Mouse (Mus musculus): ENCODE results near the gene Zfp91. TPM values are rescaled to one million over a fixed set of nuclear protein-coding genes. Genes with fewer than 3 reads are reported as not detected.

The Zfp91 gene
- polyA plus RNA-seq, 1 experiment from 2014 or later, result 13.3 TPM

GRCm38 (mm10) chr19:12765308-12765707, 30.6 kb downstream of the Zfp91 start, which contains the start of gene Cntf:
Cntf (minus strand) TSS chr19:12765632.
- WGBS, result 54% methylated on average over 7 of the region's 7 CpGs
- H3K4me3 ChIP-seq (replicated peaks; ENCODE audit: low read length), result no peak within 1 kb of the TSS

GRCm38 (mm10) chr19:12762212-12763130, 33.5 kb downstream of the Zfp91 start:
- no peak overlapping the region for H3K4me2 ChIP-seq (ENCODE audit: low read length)
- no peaks in the 10 kb centered on the region for H3K9me3 ChIP-seq (ENCODE audit: control insufficient read depth, low read length)
- H3K4me3 ChIP-seq (replicated peaks; ENCODE audit: low read length), result no peak overlapping the region
- H3K36me3 ChIP-seq (ENCODE audit: control insufficient read depth, insufficient read depth), result peaks cover 15% of the 10 kb centered on the region
- no peak overlapping the region for H3K27ac ChIP-seq (ENCODE audit: low read length)
- WGBS, result 69% methylated on average over 2 of the region's 2 CpGs
- H3K9ac ChIP-seq (replicated peaks; ENCODE audit: low read depth, low read length), result no peak overlapping the region
- no peaks in the 10 kb centered on the region for H3K27me3 ChIP-seq (replicated peaks; ENCODE audit: control insufficient read depth, insufficient read depth, low read length)
- ATAC-seq, result no peak
- H3K4me1 ChIP-seq (replicated peaks; ENCODE audit: control insufficient read depth, insufficient read depth, low read length), result 0 out of 2 replicates have a peak, but pooled peaks cover 6% of the 10 kb centered on the region

More at GRCm38 (mm10) chr19:12765308-12765707, 30.6 kb downstream of the Zfp91 start, which contains the start of gene Cntf:
- Histone ChIP-seq H3K27me3 (replicated peaks; ENCODE audit: control insufficient read depth, insufficient read depth, low read length) (no peaks in the 10 kb centered on the region), H3K4me2 (ENCODE audit: low read length) (no peak within 1 kb of the TSS), H3K9ac (replicated peaks; ENCODE audit: low read depth, low read length) (no peak within 1 kb of the TSS), H3K27ac (ENCODE audit: low read length) (no peak within 1 kb of the TSS), H3K4me1 (replicated peaks; ENCODE audit: control insufficient read depth, insufficient read depth, low read length) (no peaks in the 10 kb centered on the region), H3K36me3 (ENCODE audit: control insufficient read depth, insufficient read depth) (peaks cover 21% of the 10 kb centered on the region), H3K9me3 (ENCODE audit: control insufficient read depth, low read length) (no peaks in the 10 kb centered on the region)
- no peak for ATAC-seq

GRCm38 (mm10) chr19:12759656-12760055, 36.3 kb downstream of the Zfp91 start:
- Histone ChIP-seq H3K27ac (ENCODE audit: low read length) (no peak overlapping the region), H3K36me3 (ENCODE audit: control insufficient read depth, insufficient read depth) (peaks cover 7% of the 10 kb centered on the region), H3K9me3 (ENCODE audit: control insufficient read depth, low read length) (no peaks in the 10 kb centered on the region), H3K9ac (replicated peaks; ENCODE audit: low read depth, low read length) (no peak overlapping the region), H3K4me3 (replicated peaks; ENCODE audit: low read length) (no peak overlapping the region), H3K4me2 (ENCODE audit: low read length) (no peak overlapping the region), H3K27me3 (replicated peaks; ENCODE audit: control insufficient read depth, insufficient read depth, low read length) (no peaks in the 10 kb centered on the region), H3K4me1 (replicated peaks; ENCODE audit: control insufficient read depth, insufficient read depth, low read length) (0 out of 2 replicates have a peak, but pooled peaks cover 6% of the 10 kb centered on the region)
- ATAC-seq, result peak; percentile 80
- 29% methylated on average over 2 of the region's 2 CpGs for WGBS

GRCm38 (mm10) chr19:12758936-12759478, 36.9 kb downstream of the Zfp91 start:
- no peak overlapping the region for H3K4me3 ChIP-seq (replicated peaks; ENCODE audit: low read length)
- no peak overlapping the region for H3K9ac ChIP-seq (replicated peaks; ENCODE audit: low read depth, low read length)
- 98% methylated on average over 1 of the region's 1 CpGs for WGBS
- H3K27me3 ChIP-seq (replicated peaks; ENCODE audit: control insufficient read depth, insufficient read depth, low read length), result no peaks in the 10 kb centered on the region
- peaks cover 4% of the 10 kb centered on the region for H3K36me3 ChIP-seq (ENCODE audit: control insufficient read depth, insufficient read depth)
- ATAC-seq, result no peak
- H3K27ac ChIP-seq (ENCODE audit: low read length), result no peak overlapping the region
- no peak overlapping the region for H3K4me2 ChIP-seq (ENCODE audit: low read length)
- no peaks in the 10 kb centered on the region for H3K9me3 ChIP-seq (ENCODE audit: control insufficient read depth, low read length)
- H3K4me1 ChIP-seq (replicated peaks; ENCODE audit: control insufficient read depth, insufficient read depth, low read length), result 0 out of 2 replicates have a peak, but pooled peaks cover 6% of the 10 kb centered on the region

DNA sequence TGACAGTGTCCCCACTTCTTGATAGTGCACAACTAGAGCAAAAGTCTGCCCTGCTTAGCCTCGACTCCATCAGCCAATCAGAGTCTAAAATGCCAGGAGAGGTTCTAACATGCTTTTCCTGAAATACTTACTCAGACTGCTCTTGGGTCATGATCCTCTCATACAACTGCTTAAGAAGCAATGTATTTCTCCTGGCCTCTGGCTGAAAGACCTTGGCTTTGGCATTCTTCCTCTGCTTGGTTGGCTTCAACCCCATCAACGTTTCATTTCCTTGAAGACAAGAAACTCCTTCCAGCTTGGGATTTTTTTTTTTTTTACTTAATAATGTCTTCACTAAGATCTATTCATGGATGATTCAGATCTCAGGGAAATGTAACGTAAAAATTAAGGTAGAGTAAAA, 39.6 kb downstream of the Zfp91 start:
- H3K4me3 ChIP-seq (replicated peaks; ENCODE audit: low read length), result no peak overlapping the region
- 83% methylated on average over 3 of the region's 3 CpGs for WGBS
- no peaks in the 10 kb centered on the region for H3K9me3 ChIP-seq (ENCODE audit: control insufficient read depth, low read length)
- H3K4me2 ChIP-seq (ENCODE audit: low read length), result no peak overlapping the region
- no peak overlapping the region for H3K9ac ChIP-seq (replicated peaks; ENCODE audit: low read depth, low read length)
- H3K27ac ChIP-seq (ENCODE audit: low read length), result no peak overlapping the region
- ATAC-seq, result no peak
- H3K4me1 ChIP-seq (replicated peaks; ENCODE audit: control insufficient read depth, insufficient read depth, low read length), result 0 out of 2 replicates have a peak, but pooled peaks cover 6% of the 10 kb centered on the region
- H3K27me3 ChIP-seq (replicated peaks; ENCODE audit: control insufficient read depth, insufficient read depth, low read length), result no peaks in the 10 kb centered on the region
- H3K36me3 ChIP-seq (ENCODE audit: control insufficient read depth, insufficient read depth), result no peaks in the 10 kb centered on the region

DNA sequence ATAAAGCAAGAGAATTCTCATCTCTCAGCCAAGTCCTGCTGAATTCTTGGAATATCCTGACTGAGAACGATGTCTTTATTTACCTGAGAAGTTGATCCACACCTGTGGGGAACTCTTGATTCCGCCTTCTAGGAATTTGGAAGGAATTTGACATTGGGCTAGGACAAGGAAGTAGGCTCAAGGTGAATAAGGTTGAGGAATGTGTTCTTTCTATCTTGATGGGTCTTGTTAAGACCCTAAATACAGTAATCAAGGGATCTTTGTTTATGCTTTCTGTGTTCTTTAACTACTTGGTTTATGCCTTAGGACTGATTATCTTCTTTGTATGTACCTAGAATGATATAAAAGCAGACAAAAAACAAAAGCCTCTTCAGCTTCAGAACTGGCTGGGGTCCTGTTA, 64.0 kb downstream of the Zfp91 start:
- H3K27me3 ChIP-seq (replicated peaks; ENCODE audit: control insufficient read depth, insufficient read depth, low read length), result no peaks in the 10 kb centered on the region
- H3K4me3 ChIP-seq (replicated peaks; ENCODE audit: low read length), result no peak overlapping the region
- no peaks in the 10 kb centered on the region for H3K4me1 ChIP-seq (replicated peaks; ENCODE audit: control insufficient read depth, insufficient read depth, low read length)
- no peaks in the 10 kb centered on the region for H3K9me3 ChIP-seq (ENCODE audit: control insufficient read depth, low read length)
- H3K27ac ChIP-seq (ENCODE audit: low read length), result no peak overlapping the region
- no peak overlapping the region for H3K4me2 ChIP-seq (ENCODE audit: low read length)
- no peaks in the 10 kb centered on the region for H3K36me3 ChIP-seq (ENCODE audit: control insufficient read depth, insufficient read depth)
- H3K9ac ChIP-seq (replicated peaks; ENCODE audit: low read depth, low read length), result no peak overlapping the region
- WGBS, result 92% methylated on average over 2 of the region's 2 CpGs
- ATAC-seq, result no peak

DNA sequence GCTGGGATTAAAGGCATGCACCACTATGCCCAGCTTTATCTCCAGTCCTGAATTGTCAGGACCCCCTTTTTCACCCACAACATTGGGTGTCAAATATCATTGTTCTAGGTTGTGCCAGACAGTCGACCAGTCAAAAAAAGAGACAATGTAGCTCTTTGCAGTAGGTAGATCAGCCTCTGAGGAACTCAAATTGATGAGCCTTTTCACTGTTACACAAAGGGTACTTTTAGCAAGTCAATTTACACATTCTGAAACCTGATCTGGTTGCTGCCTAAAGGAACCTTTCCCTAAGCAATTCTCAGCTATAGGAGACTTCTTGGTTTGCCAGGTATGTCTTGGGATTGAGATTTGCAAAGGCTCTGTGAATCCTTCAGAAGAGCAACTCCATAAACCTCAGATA, 64.9 kb downstream of the Zfp91 start:
- no peak overlapping the region for H3K9ac ChIP-seq (replicated peaks; ENCODE audit: low read depth, low read length)
- no peak overlapping the region for H3K4me2 ChIP-seq (ENCODE audit: low read length)
- H3K36me3 ChIP-seq (ENCODE audit: control insufficient read depth, insufficient read depth), result no peaks in the 10 kb centered on the region
- no peaks in the 10 kb centered on the region for H3K9me3 ChIP-seq (ENCODE audit: control insufficient read depth, low read length)
- H3K4me1 ChIP-seq (replicated peaks; ENCODE audit: control insufficient read depth, insufficient read depth, low read length), result no peaks in the 10 kb centered on the region
- no peak overlapping the region for H3K27ac ChIP-seq (ENCODE audit: low read length)
- H3K27me3 ChIP-seq (replicated peaks; ENCODE audit: control insufficient read depth, insufficient read depth, low read length), result no peaks in the 10 kb centered on the region
- 51% methylated on average over 1 of the region's 1 CpGs for WGBS
- no peak overlapping the region for H3K4me3 ChIP-seq (replicated peaks; ENCODE audit: low read length)
- no peak for ATAC-seq

DNA sequence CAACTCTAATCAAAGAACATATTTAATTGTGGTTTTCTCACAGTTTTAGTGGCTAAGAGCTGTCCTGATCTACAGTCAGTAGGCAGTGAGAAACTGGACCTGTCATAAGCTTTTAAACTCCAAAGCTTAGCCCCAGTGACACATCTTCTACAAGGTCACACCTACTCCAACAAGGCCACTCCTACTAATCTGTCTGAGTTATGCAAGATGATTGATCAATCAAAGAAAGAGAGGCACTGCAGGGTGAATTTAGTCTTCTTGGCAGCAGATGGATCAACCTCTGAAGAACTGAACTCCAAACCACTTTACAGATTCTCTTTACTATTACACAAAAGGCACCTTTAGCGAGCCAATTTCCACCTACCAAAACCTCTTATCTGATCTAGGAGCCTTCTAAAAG, 70.1 kb downstream of the Zfp91 start:
- Histone ChIP-seq H3K27ac (ENCODE audit: low read length) (no peak overlapping the region), H3K4me3 (replicated peaks; ENCODE audit: low read length) (no peak overlapping the region), H3K9me3 (ENCODE audit: control insufficient read depth, low read length) (no peaks in the 10 kb centered on the region), H3K36me3 (ENCODE audit: control insufficient read depth, insufficient read depth) (no peaks in the 10 kb centered on the region), H3K27me3 (replicated peaks; ENCODE audit: control insufficient read depth, insufficient read depth, low read length) (no peaks in the 10 kb centered on the region), H3K4me2 (ENCODE audit: low read length) (no peak overlapping the region), H3K4me1 (replicated peaks; ENCODE audit: control insufficient read depth, insufficient read depth, low read length) (no peaks in the 10 kb centered on the region), H3K9ac (replicated peaks; ENCODE audit: low read depth, low read length) (no peak overlapping the region)
- no peak for ATAC-seq
- 83% methylated on average over 1 of the region's 1 CpGs for WGBS

GRCm38 (mm10) chr19:12722308-12722707, 73.6 kb downstream of the Zfp91 start:
- no peaks in the 10 kb centered on the region for H3K27me3 ChIP-seq (replicated peaks; ENCODE audit: control insufficient read depth, insufficient read depth, low read length)
- no peak overlapping the region for H3K4me3 ChIP-seq (replicated peaks; ENCODE audit: low read length)
- H3K9ac ChIP-seq (replicated peaks; ENCODE audit: low read depth, low read length), result no peak overlapping the region
- H3K27ac ChIP-seq (ENCODE audit: low read length), result no peak overlapping the region
- H3K9me3 ChIP-seq (ENCODE audit: control insufficient read depth, low read length), result no peaks in the 10 kb centered on the region
- H3K4me2 ChIP-seq (ENCODE audit: low read length), result no peak overlapping the region
- H3K4me1 ChIP-seq (replicated peaks; ENCODE audit: control insufficient read depth, insufficient read depth, low read length), result no peaks in the 10 kb centered on the region
- no peak for ATAC-seq
- 88% methylated on average over 2 of the region's 3 CpGs for WGBS
- no peaks in the 10 kb centered on the region for H3K36me3 ChIP-seq (ENCODE audit: control insufficient read depth, insufficient read depth)
